Mouse (Mus musculus): ENCODE measurements at regions not wholly inside any gene's neighbourhood (a gene's known extent, or its start where the extent isn't known, plus 50 kb on each side); places are given as distances from the start of the nearest gene placed in this dataset.

- TF ChIP-seq CTCF (IDR thresholded peaks at IDR 0.05; ENCODE audit: borderline replicate concordance, insufficient read depth, low read depth, low read length) = no peak
- TF ChIP-seq POLR2A (IDR thresholded peaks at IDR 0.05; ENCODE audit: borderline replicate concordance, insufficient read depth, low read length) = no peak
Observed at GRCm38 (mm10) chr13:44636008-44636335, 93.3 kb upstream of the Jarid2 start.

Data from cerebellum, adult 2 months (tissue).